Mouse (Mus musculus): ENCODE data around the gene Zkscan3.
A peak's percentile ranks its signal among the peaks of the same experiment; 100 is the strongest.
"Not testable (repeated sequence)": the region's sequence is repeated elsewhere in the genome, so short reads cannot be mapped to it uniquely, and the experiment has no call there.

Gene Zkscan3

DNA sequence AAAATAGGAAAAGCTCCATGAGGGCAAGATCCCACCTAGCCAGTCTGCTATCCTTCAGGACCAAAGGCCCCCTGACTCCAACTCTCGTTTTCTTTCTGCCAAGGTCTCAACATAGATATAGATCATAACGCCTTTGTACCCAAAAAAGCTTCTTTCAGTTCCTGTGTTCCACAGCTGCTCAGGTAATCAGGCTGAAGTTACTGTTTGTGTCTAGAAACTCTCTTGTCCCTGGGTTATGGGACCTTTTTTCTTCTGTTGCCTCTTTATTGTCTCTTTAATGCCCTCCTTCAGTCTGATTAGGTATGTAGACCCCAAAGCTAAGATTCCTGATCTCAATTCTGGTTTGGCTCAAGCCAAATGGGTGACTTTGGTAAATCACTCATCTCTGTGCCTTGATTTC lies 5.1 kb downstream of the Zkscan3 start:
- no peak for DNase-seq (ENCODE audit: low read depth, low spot score)

DNA sequence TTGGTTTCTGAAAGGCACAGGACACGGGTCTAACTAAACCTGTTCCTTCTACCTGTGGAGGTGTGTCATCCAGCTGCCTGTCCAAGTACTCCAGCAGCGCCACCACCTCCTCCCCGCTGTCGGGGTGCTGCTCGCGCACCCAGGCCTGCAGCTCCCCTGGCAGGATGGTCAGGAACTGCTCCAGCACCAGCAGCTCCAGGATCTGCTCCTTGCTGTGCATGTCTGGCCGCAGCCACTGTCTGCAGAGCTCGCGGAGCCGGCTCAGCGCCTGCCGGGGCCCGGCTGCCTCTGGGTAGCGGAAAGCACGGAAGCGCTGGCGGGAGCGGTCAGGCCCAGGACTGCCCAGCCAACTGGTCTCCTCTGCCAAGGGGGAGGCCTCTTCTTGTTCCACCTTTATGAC lies 6.5 kb downstream of the Zkscan3 start:
- not testable (repeated sequence) for DNase-seq (ENCODE audit: low read depth, low spot score)

DNA sequence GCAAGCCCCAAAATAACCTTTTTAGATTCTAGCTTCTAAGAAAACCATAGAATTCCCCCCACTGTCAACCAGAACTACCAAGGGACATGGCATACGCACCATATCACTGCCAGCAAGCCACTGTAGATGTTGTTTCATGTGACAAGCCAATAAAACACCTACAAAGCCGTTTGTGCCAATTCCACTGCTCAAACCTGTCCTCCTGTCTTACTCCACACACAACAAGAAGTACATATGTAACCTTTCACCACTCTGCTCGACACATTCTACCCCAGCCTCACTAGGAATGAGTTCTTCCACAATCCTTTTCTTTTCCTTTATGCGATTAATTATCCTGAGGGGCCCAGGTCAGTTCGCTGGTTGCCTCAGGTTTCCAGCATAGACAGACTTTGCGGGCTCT lies 6.9 kb downstream of the Zkscan3 start:
- DNase-seq (ENCODE audit: low read depth, low spot score): no peak

DNA sequence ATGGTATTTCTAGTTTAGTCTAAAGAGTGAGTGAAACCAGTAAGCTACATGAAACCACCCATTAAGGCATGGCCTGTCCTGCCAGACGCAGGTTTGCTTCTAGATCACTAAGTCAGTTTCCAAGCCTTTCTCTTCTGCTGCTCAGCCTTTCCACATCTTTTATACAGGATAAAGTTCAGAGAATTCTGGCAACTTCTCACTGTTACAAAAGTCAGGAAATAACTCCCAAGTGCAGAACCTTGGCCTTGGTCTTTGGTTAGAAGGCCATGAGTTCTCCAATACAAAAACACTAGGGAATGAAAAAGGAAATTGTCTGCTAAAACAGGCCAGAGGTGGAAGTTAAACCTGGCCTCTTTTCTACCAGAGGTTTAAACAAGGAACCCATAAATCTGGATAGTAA lies 7.3 kb downstream of the Zkscan3 start:
- no peak for DNase-seq (ENCODE audit: low read depth, low spot score)

DNA sequence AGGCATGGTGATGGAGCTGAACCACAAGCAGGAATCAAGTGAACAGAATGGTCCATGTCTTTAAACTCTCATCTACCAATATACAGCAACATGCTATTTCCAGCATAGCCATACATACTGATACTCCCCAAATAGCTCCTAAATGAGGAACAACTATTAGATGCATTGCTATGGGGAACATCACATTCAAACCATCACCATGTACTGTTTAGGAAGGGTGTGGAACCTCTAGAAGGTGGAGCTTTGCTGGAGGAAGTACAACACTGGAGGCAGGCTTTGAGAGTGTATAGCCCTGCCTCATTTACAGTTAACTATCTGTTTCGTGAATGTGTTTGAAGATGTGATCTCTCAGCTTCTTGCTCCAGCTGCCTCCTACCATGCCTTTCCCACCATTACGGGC lies 24.8 kb downstream of the Zkscan3 start:
- no peak for DNase-seq (ENCODE audit: low read depth, low spot score)

DNA sequence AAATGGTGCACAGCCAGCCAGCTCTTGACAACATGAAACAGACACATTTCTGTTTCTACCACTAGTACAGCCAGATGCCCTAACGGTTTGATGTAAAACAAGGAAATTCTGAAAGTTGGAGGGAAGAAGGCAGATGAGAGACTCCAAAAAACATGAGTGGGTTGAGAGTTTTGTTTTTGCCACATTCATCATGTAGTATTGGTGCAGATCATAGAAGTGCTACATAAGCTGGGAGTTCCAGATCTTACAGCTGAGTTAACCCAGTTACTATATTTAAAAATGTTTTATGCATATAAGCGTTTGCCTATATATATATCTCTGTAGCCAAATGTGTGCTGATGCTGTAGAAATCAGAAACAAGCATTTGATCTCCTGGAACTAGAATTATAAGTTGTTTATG lies 29.9 kb downstream of the Zkscan3 start:
- DNase-seq (ENCODE audit: low read depth, low spot score): no peak

DNA sequence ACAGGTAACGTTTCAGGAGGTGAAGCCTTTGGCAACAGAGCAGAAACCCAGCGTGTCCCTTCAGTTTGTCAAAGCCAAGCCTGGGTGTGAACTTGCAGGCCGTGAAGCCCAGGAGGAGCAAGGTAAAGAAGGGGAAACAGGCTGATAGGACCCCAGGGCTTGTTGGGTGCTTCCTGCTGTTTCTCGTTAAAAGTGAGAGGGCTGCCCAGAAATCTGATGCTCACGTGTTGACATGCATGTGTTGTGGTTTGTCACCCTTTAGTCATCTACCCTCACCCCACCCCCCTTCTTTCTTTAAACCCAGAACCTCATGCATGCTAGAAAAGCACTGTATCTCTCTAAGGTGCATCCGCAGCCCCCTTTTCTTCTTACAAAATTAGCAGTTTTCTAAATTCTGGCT lies 35.9 kb downstream of the Zkscan3 start:
- no peak for DNase-seq (ENCODE audit: low read depth, low spot score)

DNA sequence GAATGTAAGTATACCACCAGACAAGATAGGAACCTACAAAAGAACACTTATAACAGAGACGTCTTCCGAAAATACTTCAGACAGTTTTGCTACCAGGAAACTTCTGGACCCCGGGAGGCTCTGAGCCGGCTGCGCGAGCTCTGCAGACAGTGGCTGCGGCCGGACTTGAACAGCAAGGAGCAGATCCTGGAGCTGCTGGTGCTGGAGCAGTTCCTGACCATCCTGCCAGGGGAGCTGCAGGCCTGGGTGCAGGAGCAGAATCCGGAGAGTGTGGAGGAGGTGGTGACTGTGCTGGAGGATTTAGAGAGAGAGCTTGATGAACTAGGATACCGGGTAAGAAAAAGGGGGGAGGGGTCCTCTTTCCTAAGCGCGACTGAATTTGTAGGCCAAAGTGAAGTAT lies 38.8 kb downstream of the Zkscan3 start:
- no peak for DNase-seq (ENCODE audit: low read depth, low spot score)

DNA sequence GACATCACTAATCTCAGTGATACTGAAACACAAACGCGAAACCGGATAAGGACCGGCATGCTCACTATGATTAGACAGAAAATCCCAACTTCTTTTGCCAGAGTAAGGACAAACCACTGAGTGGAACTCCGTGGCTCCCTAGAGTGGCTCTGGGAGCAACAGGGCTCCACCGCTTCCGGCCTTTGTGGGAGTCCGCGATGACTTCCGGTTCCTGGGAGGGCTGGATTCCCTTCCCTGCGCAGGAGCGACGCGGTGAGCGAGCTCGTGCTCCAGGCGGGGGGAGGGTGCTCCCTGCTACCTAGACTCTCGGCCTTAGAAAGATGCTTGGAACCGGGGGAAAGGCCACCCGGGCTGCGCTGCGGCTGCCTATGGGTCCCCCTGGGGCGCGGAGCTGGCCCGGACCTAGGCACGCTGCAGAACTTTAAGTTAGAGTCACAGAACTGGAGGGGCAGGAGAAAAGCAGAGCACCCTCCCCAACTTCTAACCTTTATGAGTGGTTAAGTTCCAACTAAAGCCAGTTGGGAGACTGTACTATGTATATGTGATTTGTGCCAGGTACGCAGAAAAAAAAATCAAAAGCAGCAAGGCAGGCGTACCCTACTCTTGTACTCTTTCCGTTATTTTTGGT lies 39.8 kb downstream of the Zkscan3 start, which contains the start of gene Zscan12:
Zscan12 (plus strand) TSS at position 200 of the 628 bp plus-strand sequence.
- DNase-seq (ENCODE audit: low read depth, low spot score): peak; percentile 86

DNA sequence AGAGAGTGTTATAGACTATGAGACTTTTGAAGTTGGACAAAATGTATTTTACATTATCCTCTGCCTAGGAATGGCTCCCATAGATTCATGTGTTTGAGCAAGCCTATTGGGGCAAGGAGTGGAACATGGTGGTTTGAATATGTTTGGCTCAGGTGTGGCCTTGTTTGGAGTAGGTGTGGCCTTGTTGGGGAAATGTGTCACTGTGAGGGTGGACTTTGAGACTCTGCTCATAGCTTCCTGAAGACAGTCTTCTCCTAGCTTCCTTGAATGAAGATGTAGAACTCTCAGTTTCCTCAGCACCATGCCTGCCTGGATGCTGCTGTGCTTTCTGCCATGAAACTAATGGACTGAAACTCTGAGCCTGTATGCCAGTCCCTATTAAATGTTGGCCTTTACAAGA lies 52.0 kb downstream of the Zkscan3 start:
- DNase-seq (ENCODE audit: low read depth, low spot score): no peak

DNA sequence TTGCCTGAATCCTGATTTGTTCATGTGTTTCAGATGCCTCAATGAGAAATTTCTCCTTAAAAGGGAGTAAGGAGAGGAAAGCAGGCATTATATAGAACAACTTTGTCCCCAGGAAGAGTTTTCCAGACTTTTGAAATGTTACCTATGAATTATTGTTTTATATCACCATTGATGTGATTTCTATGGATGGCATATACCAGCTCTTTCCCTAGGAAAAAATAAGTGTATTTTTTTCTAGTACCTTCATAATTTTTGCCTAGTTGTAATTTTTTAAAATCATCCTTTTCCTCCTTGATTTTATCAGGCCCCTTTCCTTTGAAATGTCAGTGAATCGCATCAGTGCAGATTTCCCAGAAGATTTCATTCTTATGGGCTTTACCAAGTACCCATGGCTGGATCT lies 55.9 kb downstream of the Zkscan3 start, which contains the start of gene Olfr1367:
Olfr1367 (plus strand) TSS at position 301 of the 400 bp plus-strand sequence.
- no peak for DNase-seq (ENCODE audit: low read depth, low spot score)

All from retina, adult 2 months (tissue).